In genomic region chr4:144895211-144895590, GRCm38 (mm10) we compare ENCODE assay signal across 8 mouse cellular contexts. TPM values are rescaled to one million over a fixed set of nuclear protein-coding genes. Genes with fewer than 3 reads are reported as not detected.
DNase-seq lines count a peak whose midpoint lies in the region; ATAC-seq lines count a peak whose summit lies in the region.

No protein-coding gene starts in this region.

- H3K4me3 ChIP-seq in forebrain, embryonic 16.5 days (replicated peaks; ENCODE audit: low read length): no peak overlapping the region; the same call in 1 of the 2 replicates
- H3K4me3 ChIP-seq in limb, embryonic 11.5 days (ENCODE audit: low read depth, low read length): peak overlapping the region; percentile 61
- peak overlapping the region; percentile 54 for H3K4me3 ChIP-seq in neural tube, embryonic 12.5 days

- H3K27me3 ChIP-seq in forebrain, embryonic 16.5 days (replicated peaks; ENCODE audit: control insufficient read depth, insufficient read depth, low read length): peaks cover 16% of the 10 kb centered on the region
- no peaks in the 10 kb centered on the region for H3K27me3 ChIP-seq in limb, embryonic 11.5 days (ENCODE audit: control insufficient read depth, insufficient read depth, low read length)
- 0 out of 2 replicates have a peak, but pooled peaks cover 6% of the 10 kb centered on the region for H3K27me3 ChIP-seq in neural tube, embryonic 12.5 days (replicated peaks)

- 28% methylated on average over 2 of the region's 2 CpGs for WGBS in forebrain, embryonic 16.5 days
- 23% methylated on average over 2 of the region's 2 CpGs for WGBS in limb, embryonic 11.5 days
- WGBS in neural tube, embryonic 12.5 days: 42% methylated on average over 2 of the region's 2 CpGs

- no peak for ATAC-seq in forebrain, embryonic 16.5 days
- no peak for ATAC-seq in limb, embryonic 11.5 days (ENCODE audit: insufficient number of reproducible peaks, low FRiP score, low TSS enrichment, low read depth)
- ATAC-seq in neural tube, embryonic 12.5 days (ENCODE audit: low FRiP score, low read depth): no peak

- no peak overlapping the region for H3K9ac ChIP-seq in forebrain, embryonic 16.5 days (replicated peaks; ENCODE audit: low read depth, low read length)
- H3K9ac ChIP-seq in limb, embryonic 11.5 days (ENCODE audit: low read length): no peak overlapping the region; the same call in 1 of the 2 replicates
- H3K9ac ChIP-seq in neural tube, embryonic 12.5 days: peak overlapping the region; percentile 71; the same call in 1 of the 2 replicates

- H3K27ac ChIP-seq in forebrain, embryonic 16.5 days (ENCODE audit: low read length): no peak overlapping the region
- no peak overlapping the region for H3K27ac ChIP-seq in limb, embryonic 11.5 days (replicated peaks; ENCODE audit: low read depth, low read length)
- H3K27ac ChIP-seq in neural tube, embryonic 12.5 days: no peak overlapping the region

- intact Hi-C loops in left cerebral cortex, postnatal 4 days (cut with DNase I): loop anchor here (10.0 kb wide), 3 partner anchors 160 to 380 kb away; no protein-coding TSS in a partner anchor
- intact Hi-C loops in gastrocnemius, postnatal 36 days (cut with DNase I): no loop called here

- DNase-seq in left cerebral cortex, postnatal 4 days: peak; percentile 37
- DNase-seq in left cerebral cortex, adult 9 months (ENCODE audit: low spot score in 2 of 2): no peak
- DNase-seq in limb, embryonic 11.5 days (ENCODE audit: low spot score): no peak
- no peak for DNase-seq in right cerebral cortex, postnatal 36 days (ENCODE audit: low spot score in 2 of 2)
- no peak for DNase-seq in adrenal gland, adult 18-20 months (ENCODE audit: low spot score in 2 of 2)
- no peak for DNase-seq in gastrocnemius, postnatal 36 days

- no peaks in the 10 kb centered on the region for H3K36me3 ChIP-seq in forebrain, embryonic 16.5 days (ENCODE audit: control insufficient read depth, insufficient read depth)
- no peaks in the 10 kb centered on the region; the same call in 1 of the 2 replicates for H3K36me3 ChIP-seq in limb, embryonic 11.5 days (ENCODE audit: control insufficient read depth, insufficient read depth, low read length)
- peaks cover 9% of the 10 kb centered on the region for H3K36me3 ChIP-seq in neural tube, embryonic 12.5 days

- H3K4me1 ChIP-seq in forebrain, embryonic 16.5 days (replicated peaks; ENCODE audit: control insufficient read depth, insufficient read depth, low read length): peaks cover 26% of the 10 kb centered on the region
- peaks cover 20% of the 10 kb centered on the region for H3K4me1 ChIP-seq in limb, embryonic 11.5 days (ENCODE audit: control insufficient read depth, insufficient read depth, low read length)
- H3K4me1 ChIP-seq in neural tube, embryonic 12.5 days: peaks cover 46% of the 10 kb centered on the region

- H3K9me3 ChIP-seq in forebrain, embryonic 16.5 days (ENCODE audit: control insufficient read depth, low read length): no peaks in the 10 kb centered on the region
- no peaks in the 10 kb centered on the region for H3K9me3 ChIP-seq in limb, embryonic 11.5 days (ENCODE audit: control insufficient read depth, low read length)
- no peaks in the 10 kb centered on the region for H3K9me3 ChIP-seq in neural tube, embryonic 12.5 days

- peak overlapping the region; percentile 84 for H3K4me2 ChIP-seq in forebrain, embryonic 16.5 days (ENCODE audit: low read length)
- H3K4me2 ChIP-seq in limb, embryonic 11.5 days (ENCODE audit: low read depth, severe bottlenecking): peak overlapping the region; percentile 97
- H3K4me2 ChIP-seq in neural tube, embryonic 12.5 days (replicated peaks): peak overlapping the region; percentile 90

RNA-seq across cellular contexts. Expression of gene Dhrs3, which starts 2.6 kb away (rescaled TPM):
- total RNA-seq in left cerebral cortex, postnatal 4 days (2021): 10 to 100 TPM; 16.4 to 22.8 TPM
- polyA plus RNA-seq in forebrain, embryonic 16.5 days (2015; fragmentation: Nextera tagmentation; extraction: Ambion mirVana): 16.3 and 28.1 TPM in 2 replicates
- polyA plus RNA-seq in limb, embryonic 11.5 days (2014; fragmentation: Nextera tagmentation; extraction: Ambion mirVana): 48.5 and 50.2 TPM in 2 replicates
- polyA plus RNA-seq in neural tube, embryonic 12.5 days (2016; fragmentation: Nextera tagmentation; extraction: Ambion mirVana): 77.3 and 90.2 TPM in 2 replicates
- 100 to 1,000 TPM; 101 to 111 TPM for total RNA-seq in adrenal gland, adult 18-20 months (2021)
- 10 to 100 TPM; 30.4 to 45.8 TPM for total RNA-seq in gastrocnemius, postnatal 36 days (2021)
